ENCODE assay signal across 10 mouse cellular contexts in the genomic region with DNA sequence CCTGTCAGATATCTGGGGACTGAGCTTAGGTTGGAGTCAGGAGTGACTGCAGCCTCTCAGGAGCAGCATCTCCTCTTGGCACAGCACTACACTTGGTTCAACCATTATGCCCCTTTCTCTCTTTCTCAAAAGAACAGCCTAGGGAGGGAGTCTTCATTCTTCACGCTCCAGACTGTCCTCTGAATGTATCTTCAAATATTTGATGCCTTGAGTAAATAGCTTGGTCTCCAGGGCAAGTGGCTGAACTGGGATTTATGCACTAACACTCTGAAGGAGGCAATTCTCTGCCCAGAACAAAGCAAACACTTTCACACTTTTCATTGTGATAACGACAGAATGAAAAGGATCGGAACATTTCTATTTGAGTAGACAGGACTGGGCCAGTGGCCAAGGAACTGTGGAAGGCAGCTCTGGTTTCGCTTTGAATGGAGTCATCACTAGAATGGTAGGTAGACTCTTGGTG. TPM values are rescaled to one million over a fixed set of nuclear protein-coding genes. Genes with fewer than 3 reads are reported as not detected.
A peak's percentile ranks its signal among the peaks of the same experiment; 100 is the strongest.
DNase-seq lines count a peak whose midpoint lies in the region; ATAC-seq and TF ChIP-seq lines count a peak whose summit lies in the region.
"Had no signal": no experiment of that assay in that cellular context is flagged by ENCODE, and none has a peak within 500 bp of the region (broad histone marks: within the 10 kb centered on the region; RNA-seq: fewer than 3 reads in every experiment).

No protein-coding gene starts in this region.

- no peak overlapping the region for H3K4me3 ChIP-seq in stomach, embryonic 16.5 days (replicated peaks; ENCODE audit: low read length)
- H3K4me3 ChIP-seq: embryonic facial prominence, embryonic 12.5 days; liver, embryonic 13.5 days had no signal

- no peaks in the 10 kb centered on the region for H3K9me3 ChIP-seq in stomach, embryonic 16.5 days (replicated peaks; ENCODE audit: control insufficient read depth, low read length)
- H3K9me3 ChIP-seq: embryonic facial prominence, embryonic 12.5 days; liver, embryonic 13.5 days had no signal

- no peak for TF ChIP-seq CTCF in brain, embryonic 14.5 days (IDR thresholded peaks at IDR 0.05; ENCODE audit: borderline replicate concordance, extremely low read depth, insufficient read depth, insufficient read length)

- H3K27me3 ChIP-seq in stomach, embryonic 16.5 days (ENCODE audit: control insufficient read depth, insufficient read depth, low read length), result no peaks in the 10 kb centered on the region
- H3K27me3 ChIP-seq: embryonic facial prominence, embryonic 12.5 days; liver, embryonic 13.5 days had no signal

- H3K27ac ChIP-seq in stomach, embryonic 16.5 days (ENCODE audit: low read length), result peak overlapping the region; percentile 34
- H3K27ac ChIP-seq: embryonic facial prominence, embryonic 12.5 days; liver, embryonic 13.5 days had no signal

- H3K4me2 ChIP-seq in stomach, embryonic 16.5 days (ENCODE audit: low read depth, low read length), result peak overlapping the region; percentile 29; the same call in 1 of the 2 replicates
- H3K4me2 ChIP-seq: embryonic facial prominence, embryonic 12.5 days; liver, embryonic 13.5 days had no signal

- WGBS in stomach, embryonic 16.5 days, result 33% methylated on average over 4 of the region's 4 CpGs

- no peak for TF ChIP-seq POLR2A in brain, embryonic 14.5 days (IDR thresholded peaks at IDR 0.05; ENCODE audit: borderline replicate concordance, extremely low read depth, insufficient read depth, insufficient read length, poor library complexity, severe bottlenecking)

- DNase-seq in cerebellum, postnatal 14 days, result peak; percentile 41 to 62
- DNase-seq in brain, embryonic 14.5 days (ENCODE audit: low read depth), result peak; percentile 74
- DNase-seq in lung, adult 18-20 months, result peak; percentile 76 to 82
- no peak for DNase-seq in kidney, adult 9 months
- DNase-seq: liver, embryonic 13.5 days had no signal

- no peaks in the 10 kb centered on the region for H3K36me3 ChIP-seq in stomach, embryonic 16.5 days (ENCODE audit: control insufficient read depth, insufficient read depth, low read length)
- H3K36me3 ChIP-seq: embryonic facial prominence, embryonic 12.5 days; liver, embryonic 13.5 days had no signal

- no peaks in the 10 kb centered on the region for H3K4me1 ChIP-seq in stomach, embryonic 16.5 days (ENCODE audit: control insufficient read depth, insufficient read depth, low read length)
- H3K4me1 ChIP-seq: embryonic facial prominence, embryonic 12.5 days had no signal

- no peak overlapping the region for H3K9ac ChIP-seq in stomach, embryonic 16.5 days (ENCODE audit: low read length)
- H3K9ac ChIP-seq: embryonic facial prominence, embryonic 12.5 days; liver, embryonic 13.5 days had no signal

- ATAC-seq in cerebellum, adult (ENCODE audit: insufficient number of reproducible peaks, low FRiP score, low TSS enrichment), result no peak
- peak; percentile 41 to 54; a peak in 3 of 4 replicates for ATAC-seq in hematopoietic stem cell, adult 5-6 weeks (replicated peaks in 1 of 2; ENCODE audit: insufficient read depth in 1 of 2, low FRiP score in 2 of 2, low TSS enrichment in 1 of 2, low read depth in 1 of 2, poor library complexity in 2 of 2, severe bottlenecking in 2 of 2)
- no peak; the same call in 1 of the 2 replicates for ATAC-seq in stomach, embryonic 16.5 days (ENCODE audit: insufficient read depth, low FRiP score)
- ATAC-seq in erythroblast, adult 5-6 weeks (replicated peaks; ENCODE audit: low FRiP score, poor library complexity, severe bottlenecking), result no peak

RNA-seq across cellular contexts. Expression of a gene that starts 59.8 kb away (rescaled TPM):
- not detected in 2 replicates for polyA plus RNA-seq in brain, embryonic 14.5 days (2012; rRNA removed)
- 71.3 and 73.5 TPM in 2 replicates for total RNA-seq in hematopoietic stem cell, adult 5-6 weeks (2017)
- polyA plus RNA-seq in stomach, embryonic 16.5 days (2015; fragmentation: Nextera tagmentation; extraction: Ambion mirVana), result 0.11 and 0.22 TPM in 2 replicates
- not detected in 2 replicates for total RNA-seq in erythroblast, adult 5-6 weeks (2015; ENCODE audit: low replicate concordance)
- total RNA-seq in erythroblast, adult 5-6 weeks (2017; ENCODE audit: low replicate concordance), result 1.5 TPM in 1 of 2 replicates, not detected in the other
- polyA plus RNA-seq: embryonic facial prominence, embryonic 12.5 days had no signal

Comparison
In these comparisons a context has a peak if more than half of its experiments do, and no peak if none do; other contexts are left out.
1. ATAC-seq: peak in hematopoietic stem cell, adult 5-6 weeks (2 of 2); none in cerebellum, adult (single experiment), stomach, embryonic 16.5 days (single experiment) and erythroblast, adult 5-6 weeks (single experiment).
2. RNA of a gene that starts 59.8 kb away (total RNA-seq): 71.3 to 73.5 TPM in hematopoietic stem cell, adult 5-6 weeks; 1.5 TPM in erythroblast, adult 5-6 weeks; every median in the first group is over 10 times any median in the second.